Mouse (Mus musculus): ENCODE results near the gene Syngap1.

GRCm38 (mm10) chr17:26947231-26948100, 6.4 kb downstream of the Syngap1 start:
- TF ChIP-seq E2F4 (IDR thresholded peaks at IDR 0.05; ENCODE audit: insufficient read depth) (no peak), POLR2A (IDR thresholded peaks at IDR 0.05; ENCODE audit: insufficient read length, low read depth) (no peak)

Measured in myocyte (in vitro differentiated cells).